Mouse (Mus musculus) E14TG2a.4 (cell line): ENCODE results near the gene Kctd7.

Experiments
- H3K27me3 ChIP-seq: 2 replicates; pipeline ENCODE4 v1.6.1; 2014; ENCODE audit warnings: low read length, control low read depth; ENCODE audit not compliant: insufficient read depth
- H3K36me3 ChIP-seq: 2 replicates; pipeline ENCODE4 v1.6.1; 2014; ENCODE audit warnings: low read length, control low read depth; ENCODE audit not compliant: insufficient read depth
- H3K4me1 ChIP-seq: replicated peaks from 2 replicates; pipeline ENCODE4 v1.6.1; 2014; ENCODE audit warnings: low read depth, low read length, control low read depth
- H3K4me3 ChIP-seq: replicated peaks from 2 replicates; pipeline ENCODE4 v1.5.1; 2014; ENCODE audit warnings: mild to moderate bottlenecking, low read length
- H3K9me3 ChIP-seq: 2 replicates; pipeline ENCODE4 v1.6.1; 2014; ENCODE audit warnings: low read length, control low read depth
- CTCF ChIP-seq: conservative IDR thresholded peaks from 2 replicates; pipeline ENCODE4 v1.5.1; 2014; ENCODE audit warnings: low read length
- NANOG ChIP-seq: IDR thresholded peaks from 2 replicates; pipeline ENCODE4 v1.6.1; 2014; ENCODE audit warnings: borderline replicate concordance, low read length, mixed read lengths
- POU5F1 ChIP-seq: IDR thresholded peaks from 2 replicates; pipeline ENCODE4 v1.6.1; 2014; ENCODE audit warnings: low read length, borderline replicate concordance

Gene Kctd7

GRCm38 (mm10) chr5:130158545-130158944 lies 13.9 kb downstream of the Kctd7 start:
- no peaks in the 10 kb centered on the region for H3K9me3 ChIP-seq
- peaks cover 5% of the 10 kb centered on the region; the same call in 1 of the 2 replicates for H3K4me1 ChIP-seq
- H3K27me3 ChIP-seq, result no peaks in the 10 kb centered on the region
- TF ChIP-seq CTCF (no peak), NANOG (no peak), POU5F1 (no peak)
- no peak overlapping the region for H3K4me3 ChIP-seq
- H3K36me3 ChIP-seq, result no peaks in the 10 kb centered on the region

GRCm38 (mm10) chr5:130159761-130160201 lies 15.1 kb downstream of the Kctd7 start:
- TF ChIP-seq NANOG, result no peak
- TF ChIP-seq CTCF, result no peak
- no peak for TF ChIP-seq POU5F1
- Histone ChIP-seq H3K9me3 (no peaks in the 10 kb centered on the region), H3K36me3 (no peaks in the 10 kb centered on the region), H3K27me3 (no peaks in the 10 kb centered on the region), H3K4me3 (no peak overlapping the region), H3K4me1 (peaks cover 5% of the 10 kb centered on the region; the same call in 1 of the 2 replicates)

- Histone ChIP-seq H3K4me1 (peaks cover 5% of the 10 kb centered on the region; the same call in 1 of the 2 replicates), H3K36me3 (no peaks in the 10 kb centered on the region), H3K27me3 (no peaks in the 10 kb centered on the region), H3K4me3 (no peak overlapping the region), H3K9me3 (peaks cover 5% of the 10 kb centered on the region)
- TF ChIP-seq NANOG (no peak), CTCF (peak; percentile 82), POU5F1 (no peak)
Observed at GRCm38 (mm10) chr5:130163670-130164069, 19.0 kb downstream of the Kctd7 start.

GRCm38 (mm10) chr5:130165213-130165612 lies 20.6 kb downstream of the Kctd7 start:
- peaks cover 5% of the 10 kb centered on the region for H3K9me3 ChIP-seq
- H3K4me3 ChIP-seq, result no peak overlapping the region
- TF ChIP-seq NANOG, result no peak
- TF ChIP-seq POU5F1, result no peak
- TF ChIP-seq CTCF, result no peak
- no peaks in the 10 kb centered on the region for H3K27me3 ChIP-seq
- H3K36me3 ChIP-seq, result no peaks in the 10 kb centered on the region
- H3K4me1 ChIP-seq, result peaks cover 5% of the 10 kb centered on the region; the same call in 1 of the 2 replicates

GRCm38 (mm10) chr5:130169109-130169508 lies 24.4 kb downstream of the Kctd7 start:
- Histone ChIP-seq H3K4me1 (peaks cover 27% of the 10 kb centered on the region), H3K9me3 (peaks cover 5% of the 10 kb centered on the region), H3K4me3 (no peak overlapping the region), H3K36me3 (no peaks in the 10 kb centered on the region), H3K27me3 (no peaks in the 10 kb centered on the region)
- TF ChIP-seq NANOG (no peak), CTCF (no peak), POU5F1 (no peak)

- H3K27me3 ChIP-seq, result no peaks in the 10 kb centered on the region
- H3K36me3 ChIP-seq, result no peaks in the 10 kb centered on the region
- H3K4me3 ChIP-seq, result peak overlapping the region; percentile 96
- H3K9me3 ChIP-seq, result peaks cover 5% of the 10 kb centered on the region
- no peak for TF ChIP-seq CTCF
- no peak for TF ChIP-seq NANOG
- no peak for TF ChIP-seq POU5F1
- H3K4me1 ChIP-seq, result peaks cover 42% of the 10 kb centered on the region
Observed at GRCm38 (mm10) chr5:130170666-130171422, 26.2 kb downstream of the Kctd7 start.

GRCm38 (mm10) chr5:130171423-130171954 lies 26.8 kb downstream of the Kctd7 start, which contains the start of gene Rabgef1:
Rabgef1 (plus strand) TSS chr5:130171798.
- H3K27me3 ChIP-seq, result no peaks in the 10 kb centered on the region
- TF ChIP-seq POU5F1 (no peak), CTCF (no peak), NANOG (no peak)
- no peaks in the 10 kb centered on the region for H3K36me3 ChIP-seq
- H3K4me3 ChIP-seq, result peak within 1 kb of the TSS; percentile 96
- peaks cover 47% of the 10 kb centered on the region for H3K4me1 ChIP-seq
- peaks cover 5% of the 10 kb centered on the region for H3K9me3 ChIP-seq

- TF ChIP-seq CTCF, result no peak
- no peak for TF ChIP-seq POU5F1
- TF ChIP-seq NANOG, result no peak
- Histone ChIP-seq H3K27me3 (no peaks in the 10 kb centered on the region), H3K4me1 (peaks cover 51% of the 10 kb centered on the region), H3K9me3 (peaks cover 5% of the 10 kb centered on the region), H3K4me3 (peak overlapping the region; percentile 96), H3K36me3 (no peaks in the 10 kb centered on the region)
Observed at GRCm38 (mm10) chr5:130171956-130172601, 27.4 kb downstream of the Kctd7 start.

GRCm38 (mm10) chr5:130173012-130173411 lies 28.4 kb downstream of the Kctd7 start:
- H3K27me3 ChIP-seq, result no peaks in the 10 kb centered on the region
- peak overlapping the region; percentile 96 for H3K4me3 ChIP-seq
- TF ChIP-seq POU5F1 (no peak), NANOG (no peak), CTCF (no peak)

More at GRCm38 (mm10) chr5:130173012-130173411, 28.4 kb downstream of the Kctd7 start:
- Histone ChIP-seq H3K36me3 (no peaks in the 10 kb centered on the region), H3K4me1 (peaks cover 59% of the 10 kb centered on the region), H3K9me3 (peaks cover 4% of the 10 kb centered on the region)
